Mouse (Mus musculus): ENCODE data around the gene Stim1.

DNA sequence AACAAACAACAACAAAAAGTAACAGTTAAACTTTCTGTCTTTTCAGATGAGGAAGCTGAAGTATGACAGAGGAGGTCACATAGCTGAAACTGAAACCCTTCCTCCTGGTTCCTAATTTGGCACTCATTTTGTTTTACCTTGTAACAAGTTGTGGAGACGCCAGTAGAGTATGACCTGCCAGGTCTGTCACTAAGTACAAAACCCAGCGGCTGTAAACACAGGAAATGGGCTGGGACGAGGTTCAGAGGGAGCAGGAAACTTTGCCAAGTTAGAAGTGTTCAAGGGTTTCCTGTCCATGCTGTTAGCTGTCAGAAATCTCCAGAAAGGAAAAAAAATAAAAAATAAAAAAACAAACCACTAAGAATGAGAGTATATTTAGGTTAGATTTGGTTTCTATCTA, 70.3 kb downstream of the Stim1 start:
- TF ChIP-seq MAX (IDR thresholded peaks at IDR 0.05; ENCODE audit: low read depth) (no peak), SRF (IDR thresholded peaks at IDR 0.05; ENCODE audit: control insufficient read depth, insufficient read length, low read depth) (no peak), POLR2A (IDR thresholded peaks at IDR 0.05; ENCODE audit: insufficient read length, low read depth) (no peak), CEBPB (IDR thresholded peaks at IDR 0.05; ENCODE audit: insufficient read depth, poor library complexity, severe bottlenecking) (no peak), USF1 (IDR thresholded peaks at IDR 0.05; ENCODE audit: low read depth) (no peak)

Data from myocyte (in vitro differentiated cells).